Mouse (Mus musculus): ENCODE data around the gene Cyb5b. TPM values are rescaled to one million over a fixed set of nuclear protein-coding genes. Genes with fewer than 3 reads are reported as not detected.
"Not testable (repeated sequence)": the region's sequence is repeated elsewhere in the genome, so short reads cannot be mapped to it uniquely, and the experiment has no call there.

Cyb5b gene
- polyA plus RNA-seq (2015; fragmentation: Nextera tagmentation; extraction: Ambion mirVana), result 120 and 124 TPM in 2 replicates

- no peaks in the 10 kb centered on the region for H3K9me3 ChIP-seq (replicated peaks; ENCODE audit: control insufficient read depth, low read length, poor library complexity, severe bottlenecking)
- peak; percentile 97 for ATAC-seq
- peak within 1 kb of the TSS; percentile 95 for H3K9ac ChIP-seq (ENCODE audit: low read depth, low read length)
- H3K36me3 ChIP-seq (ENCODE audit: control insufficient read depth, insufficient read depth, low read length), result peaks cover 5% of the 10 kb centered on the region; the same call in 1 of the 2 replicates
- peak within 1 kb of the TSS; percentile 87 for H3K27ac ChIP-seq (ENCODE audit: low read length)
- H3K4me1 ChIP-seq (ENCODE audit: control insufficient read depth, insufficient read depth, low read length), result peaks cover 11% of the 10 kb centered on the region
- no peaks in the 10 kb centered on the region for H3K27me3 ChIP-seq (ENCODE audit: control insufficient read depth, insufficient read depth, low read depth, low read length)
- WGBS, result under 1% methylated on average over 64 of the region's 65 CpGs
- peak within 1 kb of the TSS; percentile 96 for H3K4me3 ChIP-seq (ENCODE audit: low read depth, low read length)
- H3K4me2 ChIP-seq (ENCODE audit: low read length), result peak within 1 kb of the TSS; percentile 85
Observed at GRCm38 (mm10) chr8:107150404-107151157, at the start of gene Cyb5b. Gene Cyb5b (plus strand): TSS chr8:107150640.

- Histone ChIP-seq H3K36me3 (ENCODE audit: control insufficient read depth, insufficient read depth, low read length) (no peaks in the 10 kb centered on the region), H3K27ac (ENCODE audit: low read length) (no peak overlapping the region), H3K4me2 (ENCODE audit: low read length) (no peak overlapping the region), H3K4me3 (ENCODE audit: low read depth, low read length) (no peak overlapping the region), H3K27me3 (ENCODE audit: control insufficient read depth, insufficient read depth, low read depth, low read length) (no peaks in the 10 kb centered on the region), H3K4me1 (ENCODE audit: control insufficient read depth, insufficient read depth, low read length) (no peaks in the 10 kb centered on the region), H3K9me3 (replicated peaks; ENCODE audit: control insufficient read depth, low read length, poor library complexity, severe bottlenecking) (no peaks in the 10 kb centered on the region), H3K9ac (ENCODE audit: low read depth, low read length) (no peak overlapping the region)
- no peak for ATAC-seq
- WGBS, result 9% methylated on average over 4 of the region's 4 CpGs
Observed at GRCm38 (mm10) chr8:107104547-107104946, 45.9 kb upstream of the Cyb5b start.

GRCm38 (mm10) chr8:107108089-107108488, 42.4 kb upstream of the Cyb5b start:
- H3K4me1 ChIP-seq (ENCODE audit: control insufficient read depth, insufficient read depth, low read length); H3K27ac ChIP-seq (ENCODE audit: low read length); H3K4me3 ChIP-seq (ENCODE audit: low read depth, low read length); H3K9ac ChIP-seq (ENCODE audit: low read depth, low read length); H3K36me3 ChIP-seq (ENCODE audit: control insufficient read depth, insufficient read depth, low read length); H3K27me3 ChIP-seq (ENCODE audit: control insufficient read depth, insufficient read depth, low read depth, low read length); ATAC-seq; H3K9me3 ChIP-seq (replicated peaks; ENCODE audit: control insufficient read depth, low read length, poor library complexity, severe bottlenecking); H3K4me2 ChIP-seq (ENCODE audit: low read length): not testable (repeated sequence)
- WGBS, result 98% methylated on average over 5 of the region's 5 CpGs

- 74% methylated on average over 22 of the region's 23 CpGs for WGBS
- no peaks in the 10 kb centered on the region for H3K4me1 ChIP-seq (ENCODE audit: control insufficient read depth, insufficient read depth, low read length)
- no peak overlapping the region for H3K4me2 ChIP-seq (ENCODE audit: low read length)
- H3K27ac ChIP-seq (ENCODE audit: low read length), result no peak overlapping the region
- H3K4me3 ChIP-seq (ENCODE audit: low read depth, low read length), result no peak overlapping the region
- no peak overlapping the region for H3K9ac ChIP-seq (ENCODE audit: low read depth, low read length)
- no peaks in the 10 kb centered on the region for H3K27me3 ChIP-seq (ENCODE audit: control insufficient read depth, insufficient read depth, low read depth, low read length)
- H3K36me3 ChIP-seq (ENCODE audit: control insufficient read depth, insufficient read depth, low read length), result no peaks in the 10 kb centered on the region
- H3K9me3 ChIP-seq (replicated peaks; ENCODE audit: control insufficient read depth, low read length, poor library complexity, severe bottlenecking), result no peaks in the 10 kb centered on the region
- no peak for ATAC-seq
Observed at GRCm38 (mm10) chr8:107108978-107109720, 41.3 kb upstream of the Cyb5b start.

GRCm38 (mm10) chr8:107109816-107110435, 40.5 kb upstream of the Cyb5b start:
- Histone ChIP-seq H3K9me3 (replicated peaks; ENCODE audit: control insufficient read depth, low read length, poor library complexity, severe bottlenecking) (no peaks in the 10 kb centered on the region), H3K4me1 (ENCODE audit: control insufficient read depth, insufficient read depth, low read length) (no peaks in the 10 kb centered on the region), H3K4me3 (ENCODE audit: low read depth, low read length) (no peak overlapping the region), H3K4me2 (ENCODE audit: low read length) (no peak overlapping the region), H3K9ac (ENCODE audit: low read depth, low read length) (no peak overlapping the region), H3K36me3 (ENCODE audit: control insufficient read depth, insufficient read depth, low read length) (no peaks in the 10 kb centered on the region), H3K27ac (ENCODE audit: low read length) (no peak overlapping the region), H3K27me3 (ENCODE audit: control insufficient read depth, insufficient read depth, low read depth, low read length) (no peaks in the 10 kb centered on the region)
- no peak for ATAC-seq
- WGBS, result 88% methylated on average over 5 of the region's 5 CpGs

GRCm38 (mm10) chr8:107110629-107111330, 39.7 kb upstream of the Cyb5b start:
- Histone ChIP-seq H3K27ac (ENCODE audit: low read length) (no peak overlapping the region), H3K9me3 (replicated peaks; ENCODE audit: control insufficient read depth, low read length, poor library complexity, severe bottlenecking) (no peaks in the 10 kb centered on the region), H3K4me2 (ENCODE audit: low read length) (no peak overlapping the region), H3K4me1 (ENCODE audit: control insufficient read depth, insufficient read depth, low read length) (no peaks in the 10 kb centered on the region), H3K4me3 (ENCODE audit: low read depth, low read length) (no peak overlapping the region), H3K36me3 (ENCODE audit: control insufficient read depth, insufficient read depth, low read length) (no peaks in the 10 kb centered on the region), H3K9ac (ENCODE audit: low read depth, low read length) (no peak overlapping the region), H3K27me3 (ENCODE audit: control insufficient read depth, insufficient read depth, low read depth, low read length) (no peaks in the 10 kb centered on the region)
- 65% methylated on average over 9 of the region's 9 CpGs for WGBS
- no peak for ATAC-seq

GRCm38 (mm10) chr8:107111340-107112105, 38.9 kb upstream of the Cyb5b start:
- H3K4me1 ChIP-seq (ENCODE audit: control insufficient read depth, insufficient read depth, low read length), result no peaks in the 10 kb centered on the region
- no peaks in the 10 kb centered on the region for H3K36me3 ChIP-seq (ENCODE audit: control insufficient read depth, insufficient read depth, low read length)
- ATAC-seq, result no peak
- no peak overlapping the region for H3K9ac ChIP-seq (ENCODE audit: low read depth, low read length)
- H3K27ac ChIP-seq (ENCODE audit: low read length), result no peak overlapping the region
- 95% methylated on average over 10 of the region's 11 CpGs for WGBS
- H3K27me3 ChIP-seq (ENCODE audit: control insufficient read depth, insufficient read depth, low read depth, low read length), result no peaks in the 10 kb centered on the region
- H3K9me3 ChIP-seq (replicated peaks; ENCODE audit: control insufficient read depth, low read length, poor library complexity, severe bottlenecking), result no peaks in the 10 kb centered on the region
- H3K4me2 ChIP-seq (ENCODE audit: low read length), result no peak overlapping the region
- H3K4me3 ChIP-seq (ENCODE audit: low read depth, low read length), result no peak overlapping the region

- WGBS, result 49% methylated on average over 4 of the region's 4 CpGs
- Histone ChIP-seq H3K4me2 (ENCODE audit: low read length) (no peak overlapping the region), H3K27ac (ENCODE audit: low read length) (no peak overlapping the region), H3K9ac (ENCODE audit: low read depth, low read length) (no peak overlapping the region), H3K9me3 (replicated peaks; ENCODE audit: control insufficient read depth, low read length, poor library complexity, severe bottlenecking) (no peaks in the 10 kb centered on the region), H3K36me3 (ENCODE audit: control insufficient read depth, insufficient read depth, low read length) (no peaks in the 10 kb centered on the region), H3K27me3 (ENCODE audit: control insufficient read depth, insufficient read depth, low read depth, low read length) (no peaks in the 10 kb centered on the region), H3K4me1 (ENCODE audit: control insufficient read depth, insufficient read depth, low read length) (no peaks in the 10 kb centered on the region), H3K4me3 (ENCODE audit: low read depth, low read length) (no peak overlapping the region)
- ATAC-seq, result no peak
Observed at GRCm38 (mm10) chr8:107113209-107113608, 37.2 kb upstream of the Cyb5b start.

Data from midbrain, embryonic 16.5 days (tissue).